Mouse (Mus musculus) spleen, adult 2 months (tissue): ENCODE data around the gene Camsap1.

Source experiments
- CTCF ChIP-seq: fragments of 200-500 bp; IDR thresholded peaks from 2 replicates; pipeline ENCODE4 v1.5.1; 2011; ENCODE audit warnings: mild to moderate bottlenecking, inconsistent platforms; ENCODE audit not compliant: insufficient read depth, insufficient read length, insufficient replicate concordance; ENCODE audit errors: extremely low read depth
- POLR2A ChIP-seq: fragments of 200-500 bp; IDR thresholded peaks from 2 replicates; pipeline ENCODE4 v1.6.1; 2011; ENCODE audit warnings: low read depth, low read length, inconsistent platforms

GRCm38 (mm10) chr2:26021561-26022257 is 38.6 kb upstream of the Camsap1 start, which contains the start of gene Ubac1:
- no peak for TF ChIP-seq CTCF
- no peak for TF ChIP-seq POLR2A
